Mouse (Mus musculus) midbrain, embryonic 13.5 days (tissue): Measurements from ENCODE around the gene Acta1. TPM values are rescaled to one million over a fixed set of nuclear protein-coding genes. Genes with fewer than 3 reads are reported as not detected.

Experiments used
- ATAC-seq: fragments of 200-750 bp; cut with Nextera tagmentation; 2 replicates; pipeline ENCODE4 v1.8.0; 2017; ENCODE audit warnings: mild to moderate bottlenecking, moderate TSS enrichment, moderate library complexity
- H3K27ac ChIP-seq: fragments of 300-500 bp; sonication (generic); 2 replicates; pipeline ENCODE4 v1.5.1; 2015; ENCODE audit warnings: inconsistent platforms, mild to moderate bottlenecking, moderate library complexity
- H3K27me3 ChIP-seq: fragments of 300-500 bp; sonication (generic); 2 replicates; pipeline ENCODE4 v1.6.1; 2015; ENCODE audit warnings: mild to moderate bottlenecking, inconsistent platforms
- H3K36me3 ChIP-seq: fragments of 300-500 bp; sonication (generic); 2 replicates; pipeline ENCODE4 v1.6.1; 2015; ENCODE audit warnings: mild to moderate bottlenecking, inconsistent platforms
- H3K4me1 ChIP-seq: fragments of 300-500 bp; sonication (generic); replicated peaks from 2 replicates; pipeline ENCODE4 v1.6.1; 2015; ENCODE audit warnings: inconsistent platforms
- H3K4me2 ChIP-seq: fragments of 300-500 bp; sonication (generic); replicated peaks from 2 replicates; pipeline ENCODE4 v1.6.1; 2015; ENCODE audit warnings: moderate library complexity, mild to moderate bottlenecking, inconsistent platforms
- H3K4me3 ChIP-seq: fragments of 300-500 bp; sonication (generic); replicated peaks from 2 replicates; pipeline ENCODE4 v1.5.1; 2015; ENCODE audit warnings: mild to moderate bottlenecking, inconsistent platforms
- H3K9ac ChIP-seq: fragments of 300-500 bp; sonication (generic); replicated peaks from 2 replicates; pipeline ENCODE4 v1.6.1; 2015; ENCODE audit warnings: mild to moderate bottlenecking, inconsistent platforms
- H3K9me3 ChIP-seq: fragments of 300-500 bp; sonication (generic); 2 replicates; pipeline ENCODE4 v1.6.1; 2016; ENCODE audit warnings: mild to moderate bottlenecking, inconsistent platforms
- WGBS: fragments of 180-500 bp; shearing (Covaris S2); methylation state at CpG from one replicate; pipeline ENCODE4 v1.1.7; 2015; 5-methylcytosine and 5-hydroxymethylcytosine counted together
- polyA plus RNA-seq: library from polyadenylated mRNA; unstranded; fragments of >200 nt; fragmentation: Nextera tagmentation; extraction: Ambion mirVana; gene quantifications from 2 replicates; pipeline ENCODE4 v1.2.1, GENCODE M21; 2015

Acta1 gene
- polyA plus RNA-seq: 2.3 and 3.1 TPM in 2 replicates

DNA sequence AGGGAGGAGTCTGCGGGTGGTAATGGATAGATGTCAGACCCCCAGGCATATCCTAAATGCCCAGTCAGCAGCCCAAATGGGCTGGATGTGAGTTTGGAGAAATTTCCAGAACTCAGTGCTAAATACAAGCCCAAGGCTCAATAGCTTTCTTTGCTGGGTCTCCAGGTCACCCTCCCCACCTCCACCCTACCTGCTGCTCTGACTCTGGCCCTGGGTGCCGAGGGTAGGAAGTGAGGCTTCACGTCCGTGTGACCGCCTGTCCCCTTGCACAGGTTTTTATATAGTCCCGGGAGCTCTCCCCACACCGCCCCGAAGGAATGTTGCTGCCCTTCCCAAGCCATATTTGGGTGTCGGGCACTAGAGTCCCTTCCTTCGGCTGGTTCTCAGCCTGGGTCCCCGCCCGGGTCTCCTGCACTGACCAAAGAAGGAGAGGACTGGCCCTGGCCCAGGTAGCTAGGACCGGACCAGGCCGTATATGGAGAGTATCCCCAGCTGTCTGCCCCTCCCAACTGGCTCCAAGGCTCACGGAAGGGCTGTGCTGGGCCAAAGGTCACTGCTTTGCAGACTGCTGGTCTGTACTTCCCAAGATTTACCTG, at the start of gene Acta1:
TSS of gene Acta1 (minus strand) at position 250 of the 596 bp plus-strand sequence.
- no peak for ATAC-seq
- Histone ChIP-seq H3K4me3 (no peak within 1 kb of the TSS), H3K36me3 (peaks cover 8% of the 10 kb centered on the region; the same call in 1 of the 2 replicates), H3K27me3 (peaks cover 68% of the 10 kb centered on the region), H3K4me1 (peaks cover 21% of the 10 kb centered on the region), H3K4me2 (no peak within 1 kb of the TSS), H3K9ac (no peak within 1 kb of the TSS), H3K27ac (no peak within 1 kb of the TSS), H3K9me3 (no peaks in the 10 kb centered on the region)
- 30% methylated on average over 15 of the region's 15 CpGs for WGBS

DNA sequence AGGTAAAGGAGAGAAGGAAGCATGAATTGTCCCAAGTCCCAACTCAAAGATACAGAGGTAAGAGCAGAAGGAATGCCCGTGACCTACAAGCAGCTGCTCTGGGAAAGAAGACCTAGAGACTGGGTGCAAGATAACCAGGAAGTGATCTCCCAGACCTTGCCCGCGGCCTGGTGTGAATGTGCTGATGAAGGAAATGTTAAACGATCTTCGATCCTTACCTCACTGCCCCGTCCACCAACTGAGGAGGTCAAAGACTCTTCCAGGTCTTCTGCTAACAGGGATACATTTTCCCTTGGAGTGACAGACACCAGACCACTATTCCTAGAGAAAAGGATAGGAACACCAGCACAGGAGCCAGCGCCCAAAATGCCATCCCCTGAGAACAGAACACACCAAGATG, 34.5 kb upstream of the Acta1 start:
- Histone ChIP-seq H3K36me3 (peaks cover 79% of the 10 kb centered on the region), H3K4me1 (no peaks in the 10 kb centered on the region), H3K4me2 (no peak overlapping the region), H3K4me3 (no peak overlapping the region), H3K27ac (no peak overlapping the region), H3K27me3 (no peaks in the 10 kb centered on the region), H3K9me3 (no peaks in the 10 kb centered on the region), H3K9ac (no peak overlapping the region)
- ATAC-seq: no peak
- 92% methylated on average over 7 of the region's 7 CpGs for WGBS

DNA sequence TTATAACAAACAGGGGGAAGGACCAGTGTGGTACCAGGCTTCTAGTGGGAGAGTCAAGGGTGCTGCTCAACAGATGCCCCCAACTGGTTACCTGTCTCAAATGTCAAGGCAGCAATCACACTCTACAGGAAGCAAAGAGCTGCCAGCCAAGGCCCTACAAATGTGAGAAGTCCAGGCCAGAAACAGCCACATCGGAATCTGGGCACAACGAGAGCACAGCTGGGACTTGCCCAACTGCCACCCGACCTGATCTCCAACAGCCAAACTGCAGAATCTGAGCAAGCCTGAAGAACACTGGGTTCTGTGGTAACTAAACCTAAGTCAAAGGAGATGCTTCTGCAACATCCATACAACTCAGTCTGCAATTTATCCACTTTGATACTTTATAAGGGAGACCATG, 31.1 kb upstream of the Acta1 start:
- Histone ChIP-seq H3K27me3 (no peaks in the 10 kb centered on the region), H3K36me3 (peaks cover 82% of the 10 kb centered on the region), H3K9ac (no peak overlapping the region), H3K27ac (no peak overlapping the region), H3K4me2 (no peak overlapping the region), H3K9me3 (no peaks in the 10 kb centered on the region), H3K4me3 (no peak overlapping the region), H3K4me1 (no peaks in the 10 kb centered on the region)
- no peak for ATAC-seq
- 88% methylated on average over 3 of the region's 3 CpGs for WGBS

DNA sequence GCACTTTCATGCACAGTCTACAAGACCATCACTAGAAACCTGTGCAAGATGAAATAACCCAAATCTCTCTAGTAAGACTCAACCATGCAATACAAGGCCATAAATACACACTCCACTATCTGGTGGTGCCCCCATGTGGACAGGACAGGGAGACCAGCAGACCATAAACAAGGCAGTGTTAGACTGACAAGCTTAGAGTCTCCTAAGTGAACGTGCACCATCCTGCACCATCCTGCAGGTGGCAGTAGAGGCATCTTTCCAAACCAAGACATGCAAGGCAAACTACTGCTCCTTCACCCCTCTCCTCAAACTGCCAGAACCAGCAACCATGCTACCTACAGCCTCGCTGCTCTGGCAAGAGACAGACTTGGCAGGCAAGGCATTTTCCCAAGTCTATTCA, 30.2 kb upstream of the Acta1 start:
- Histone ChIP-seq H3K4me3 (no peak overlapping the region), H3K9ac (no peak overlapping the region), H3K36me3 (peaks cover 82% of the 10 kb centered on the region), H3K9me3 (no peaks in the 10 kb centered on the region), H3K4me2 (no peak overlapping the region), H3K27ac (no peak overlapping the region), H3K27me3 (no peaks in the 10 kb centered on the region), H3K4me1 (no peaks in the 10 kb centered on the region)
- ATAC-seq: peak; percentile 79; the same call in 1 of the 2 replicates
- 19% methylated on average over 2 of the region's 2 CpGs for WGBS

DNA sequence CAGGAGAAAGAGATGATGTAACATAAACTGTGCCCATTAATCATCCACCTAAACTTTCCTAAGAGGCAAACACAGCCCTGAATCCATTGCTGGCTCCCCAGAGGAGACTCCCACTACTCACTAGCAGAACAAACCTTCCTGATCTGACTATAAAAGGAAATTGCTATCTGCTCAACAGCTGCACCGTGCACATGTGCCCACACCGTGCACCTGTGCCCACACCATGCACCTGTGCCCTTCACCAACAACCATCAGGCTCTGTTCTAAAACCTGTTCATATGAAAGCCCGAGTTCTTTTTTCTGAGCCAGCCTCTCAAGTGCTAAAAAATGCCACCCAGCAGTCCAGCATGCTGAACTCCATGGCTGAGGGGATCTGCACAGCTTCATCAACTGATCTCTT, 20.1 kb upstream of the Acta1 start:
- no peak overlapping the region for H3K9ac ChIP-seq
- H3K27me3 ChIP-seq: no peaks in the 10 kb centered on the region
- no peak overlapping the region for H3K4me3 ChIP-seq
- H3K4me2 ChIP-seq: no peak overlapping the region
- H3K9me3 ChIP-seq: no peaks in the 10 kb centered on the region
- H3K36me3 ChIP-seq: peaks cover 92% of the 10 kb centered on the region
- ATAC-seq: no peak
- H3K4me1 ChIP-seq: no peaks in the 10 kb centered on the region
- WGBS: 96% methylated on average over 3 of the region's 3 CpGs
- no peak overlapping the region for H3K27ac ChIP-seq

DNA sequence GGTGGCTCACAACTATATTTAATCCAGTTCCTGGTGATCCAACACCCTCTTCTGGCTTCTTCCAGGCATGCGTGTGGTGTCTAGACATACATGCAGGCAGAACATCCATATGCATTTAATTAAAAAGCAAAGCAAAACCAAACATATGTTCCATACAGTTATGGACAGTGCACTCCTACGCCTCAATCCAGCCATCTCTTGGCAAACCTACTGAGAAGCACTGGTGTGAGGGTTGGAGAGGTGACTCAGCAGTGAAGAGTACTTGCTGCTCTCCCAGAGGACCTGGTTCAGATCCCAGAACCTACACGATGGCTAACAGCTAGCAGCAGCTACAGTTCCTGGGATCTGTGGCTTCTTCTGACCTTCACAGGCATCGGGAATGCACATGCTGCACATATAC, 17.7 kb upstream of the Acta1 start:
- peaks cover 88% of the 10 kb centered on the region for H3K36me3 ChIP-seq
- no peak overlapping the region for H3K27ac ChIP-seq
- no peak overlapping the region for H3K9ac ChIP-seq
- no peaks in the 10 kb centered on the region for H3K27me3 ChIP-seq
- no peaks in the 10 kb centered on the region for H3K4me1 ChIP-seq
- no peak overlapping the region for H3K4me2 ChIP-seq
- no peaks in the 10 kb centered on the region for H3K9me3 ChIP-seq
- H3K4me3 ChIP-seq: no peak overlapping the region
- WGBS: 97% methylated on average over 4 of the region's 4 CpGs
- ATAC-seq: no peak

DNA sequence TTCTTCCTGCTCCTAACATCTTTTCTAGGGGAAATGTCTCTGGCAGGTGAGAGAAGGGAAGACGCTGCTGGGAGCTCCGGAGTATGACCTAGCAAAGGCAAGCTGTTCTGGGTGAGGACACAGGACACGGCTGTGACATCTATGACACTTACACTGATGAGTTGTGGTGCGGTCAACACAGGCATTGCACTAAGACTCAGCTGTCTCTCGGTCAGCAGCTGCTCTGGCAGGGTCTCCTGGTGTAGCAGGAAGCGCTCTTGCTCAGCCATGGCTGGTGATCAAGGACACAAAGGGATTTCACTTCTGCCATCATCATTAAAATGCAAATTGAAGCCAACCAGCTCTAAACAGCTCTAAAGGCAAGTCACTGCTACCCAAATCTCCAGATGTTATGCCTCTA, 13.1 kb upstream of the Acta1 start:
- no peak for ATAC-seq
- H3K9me3 ChIP-seq: no peaks in the 10 kb centered on the region
- H3K27ac ChIP-seq: no peak overlapping the region
- H3K4me1 ChIP-seq: no peaks in the 10 kb centered on the region
- WGBS: 94% methylated on average over 6 of the region's 6 CpGs
- H3K4me3 ChIP-seq: no peak overlapping the region
- H3K27me3 ChIP-seq: no peaks in the 10 kb centered on the region
- H3K4me2 ChIP-seq: no peak overlapping the region
- H3K9ac ChIP-seq: no peak overlapping the region
- peaks cover 86% of the 10 kb centered on the region for H3K36me3 ChIP-seq

DNA sequence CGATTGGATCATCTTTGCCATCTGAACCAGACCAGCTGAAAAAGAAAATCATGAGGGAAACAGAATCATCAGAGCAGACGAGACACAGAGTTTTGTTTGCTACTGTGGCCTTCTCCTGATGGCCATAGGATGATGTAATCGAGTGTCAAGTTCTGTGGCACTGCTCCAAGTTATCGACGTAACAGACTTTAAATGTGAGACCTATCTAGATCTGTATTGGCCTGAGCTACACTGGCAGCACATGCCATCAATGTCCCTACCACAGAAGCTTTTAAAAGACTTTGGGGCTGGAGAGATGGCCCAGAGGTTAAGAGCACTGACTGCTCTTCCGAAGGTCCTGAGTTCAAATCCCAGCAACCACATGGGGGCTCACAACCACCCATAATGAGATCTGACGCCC, 8.1 kb upstream of the Acta1 start:
- no peak for ATAC-seq
- H3K36me3 ChIP-seq: peaks cover 77% of the 10 kb centered on the region
- H3K27me3 ChIP-seq: no peaks in the 10 kb centered on the region
- H3K9me3 ChIP-seq: no peaks in the 10 kb centered on the region
- H3K4me1 ChIP-seq: no peaks in the 10 kb centered on the region
- WGBS: 89% methylated on average over 7 of the region's 7 CpGs
- no peak overlapping the region for H3K4me2 ChIP-seq
- no peak overlapping the region for H3K4me3 ChIP-seq
- H3K27ac ChIP-seq: no peak overlapping the region
- no peak overlapping the region for H3K9ac ChIP-seq

DNA sequence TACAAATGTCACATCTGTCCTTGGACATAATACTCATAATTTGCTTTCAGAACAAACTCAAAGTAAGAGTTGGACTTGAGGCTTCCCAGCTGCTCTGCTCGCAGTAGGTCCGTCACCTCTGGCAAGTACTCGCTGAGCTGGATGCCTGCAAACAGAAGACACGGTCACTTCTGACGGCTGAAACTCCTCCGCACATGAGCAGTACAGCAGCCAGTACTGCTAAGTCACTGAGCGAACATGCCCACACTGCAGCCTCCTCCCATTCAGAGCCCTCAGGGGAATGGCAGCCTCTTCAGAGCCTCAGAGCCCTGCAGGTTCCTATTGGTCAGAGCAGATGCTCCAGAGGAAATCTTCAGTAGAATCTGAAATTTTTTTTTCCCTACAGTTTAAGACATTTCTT, 4.8 kb upstream of the Acta1 start:
- no peak overlapping the region for H3K27ac ChIP-seq
- H3K36me3 ChIP-seq: peaks cover 50% of the 10 kb centered on the region
- H3K27me3 ChIP-seq: peaks cover 21% of the 10 kb centered on the region
- H3K4me1 ChIP-seq: no peaks in the 10 kb centered on the region
- no peak overlapping the region for H3K4me3 ChIP-seq
- WGBS: 93% methylated on average over 7 of the region's 7 CpGs
- no peaks in the 10 kb centered on the region for H3K9me3 ChIP-seq
- no peak for ATAC-seq
- H3K9ac ChIP-seq: no peak overlapping the region
- no peak overlapping the region for H3K4me2 ChIP-seq

DNA sequence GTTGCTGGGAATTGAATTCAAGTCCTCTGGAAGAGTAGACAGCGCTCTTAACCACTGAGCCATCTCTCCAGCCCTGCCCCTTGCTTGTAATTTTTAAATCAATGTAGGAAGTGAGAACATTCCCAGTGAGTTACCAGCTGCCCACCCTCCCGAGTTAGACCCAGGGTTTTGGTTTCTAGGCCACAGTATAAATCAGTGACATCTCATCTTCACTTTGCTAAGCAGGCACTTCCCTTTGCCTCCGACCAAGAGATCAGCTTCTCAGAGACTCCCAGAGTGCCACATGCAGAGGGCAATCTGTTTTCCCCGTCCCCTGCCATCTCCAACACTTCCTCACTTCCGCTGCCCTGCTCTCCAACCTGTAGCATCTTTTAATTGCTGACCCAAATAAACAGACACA, 4.0 kb upstream of the Acta1 start:
- H3K27me3 ChIP-seq: peaks cover 28% of the 10 kb centered on the region

DNA sequence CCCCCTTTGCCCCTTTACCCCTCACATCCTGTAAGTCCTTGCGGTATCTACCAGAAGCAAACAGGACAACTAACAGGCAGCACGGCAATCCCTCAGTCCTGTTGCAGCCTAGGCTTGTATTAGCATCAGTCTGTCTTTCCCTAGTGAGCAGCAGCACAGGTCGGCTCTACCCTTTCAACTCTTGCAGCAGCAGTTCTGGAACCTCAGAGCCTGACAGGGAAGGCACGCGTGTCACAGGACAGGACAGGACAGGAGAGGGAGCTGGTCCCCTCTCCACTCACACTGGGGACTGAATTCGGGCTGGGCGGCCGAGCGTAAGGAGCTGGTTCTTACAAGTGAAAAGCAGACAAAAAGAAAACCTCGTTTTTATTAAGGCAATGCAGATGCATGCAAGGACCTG, 2.2 kb upstream of the Acta1 start:
- whole genome bisulfite sequencing: 59% methylated on average over 10 of the region's 10 CpGs
- Histone ChIP-seq H3K4me1 (peaks cover 11% of the 10 kb centered on the region), H3K4me2 (no peak overlapping the region), H3K9ac (no peak overlapping the region), H3K4me3 (no peak overlapping the region), H3K9me3 (no peaks in the 10 kb centered on the region), H3K36me3 (peaks cover 24% of the 10 kb centered on the region), H3K27ac (no peak overlapping the region), H3K27me3 (peaks cover 46% of the 10 kb centered on the region)
- ATAC-seq: no peak

More for the DNA sequence above, 4.0 kb upstream of the Acta1 start:
- Histone ChIP-seq H3K9ac (no peak overlapping the region), H3K4me3 (no peak overlapping the region), H3K4me1 (no peaks in the 10 kb centered on the region), H3K27ac (no peak overlapping the region), H3K36me3 (peaks cover 42% of the 10 kb centered on the region), H3K9me3 (no peaks in the 10 kb centered on the region), H3K4me2 (no peak overlapping the region)
- 90% methylated on average over 5 of the region's 5 CpGs for WGBS
- ATAC-seq: no peak

DNA sequence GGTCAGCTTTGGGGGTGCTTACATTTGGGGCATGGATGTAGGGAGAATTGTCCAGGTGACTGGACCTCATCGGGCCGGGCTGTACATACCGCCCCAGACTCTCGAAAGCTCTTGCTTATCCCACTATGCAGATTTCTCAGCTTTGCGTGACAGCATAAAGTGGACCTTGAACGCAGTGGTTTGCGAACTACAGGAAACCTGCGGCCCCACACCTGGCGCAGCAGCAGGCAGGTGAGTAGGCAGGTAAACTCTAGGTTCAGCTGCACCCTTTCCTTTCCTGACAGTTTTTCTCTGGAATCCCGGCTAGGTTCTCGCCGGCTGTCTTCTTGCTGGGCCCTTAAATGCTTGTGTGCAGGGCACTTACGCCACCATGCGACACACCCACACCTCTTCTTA, 1.8 kb upstream of the Acta1 start:
- Histone ChIP-seq H3K9me3 (no peaks in the 10 kb centered on the region), H3K9ac (no peak overlapping the region), H3K27ac (no peak overlapping the region), H3K4me3 (no peak overlapping the region), H3K4me1 (peaks cover 15% of the 10 kb centered on the region), H3K36me3 (peaks cover 20% of the 10 kb centered on the region), H3K27me3 (peaks cover 51% of the 10 kb centered on the region), H3K4me2 (no peak overlapping the region)
- no peak for ATAC-seq
- WGBS: 73% methylated on average over 14 of the region's 14 CpGs

DNA sequence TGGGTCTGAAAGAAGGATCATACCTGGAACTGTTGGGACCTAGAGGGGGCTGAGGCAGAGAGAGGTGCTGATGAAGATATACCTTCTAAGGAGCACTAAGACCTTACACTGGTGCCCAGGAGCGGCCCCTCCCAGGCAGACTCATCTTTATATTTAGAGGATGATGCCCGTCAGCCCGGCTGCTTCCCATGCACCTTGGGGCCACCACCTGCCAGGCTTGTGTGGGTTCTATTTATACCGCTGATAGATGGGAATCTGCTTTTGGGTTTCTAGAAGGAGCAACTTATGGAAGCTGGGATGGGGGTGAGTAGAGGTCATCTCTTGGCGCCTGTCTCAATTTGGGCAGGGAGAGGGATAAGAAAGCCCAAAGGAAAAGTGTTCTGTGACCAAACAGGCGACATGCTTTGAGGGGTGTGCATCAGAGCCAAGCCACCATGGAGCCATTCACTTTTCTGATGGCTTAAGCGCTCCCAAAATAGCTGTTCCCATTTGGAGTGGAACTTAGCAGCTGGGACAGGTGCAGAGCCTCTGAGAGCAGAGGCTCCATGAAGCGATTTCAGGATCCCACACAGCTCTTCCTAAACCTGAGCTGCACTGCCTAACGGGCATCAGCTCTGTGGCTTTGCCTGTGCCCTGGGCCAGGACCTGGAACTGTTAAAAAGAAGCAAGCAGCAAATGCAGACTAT, 1.3 kb upstream of the Acta1 start:
- H3K36me3 ChIP-seq: peaks cover 15% of the 10 kb centered on the region
- H3K4me1 ChIP-seq: peaks cover 20% of the 10 kb centered on the region
- no peak overlapping the region for H3K9ac ChIP-seq
- H3K27ac ChIP-seq: no peak overlapping the region
- no peak for ATAC-seq
- H3K9me3 ChIP-seq: no peaks in the 10 kb centered on the region
- no peak overlapping the region for H3K4me2 ChIP-seq
- H3K4me3 ChIP-seq: no peak overlapping the region
- WGBS: 73% methylated on average over 9 of the region's 9 CpGs
- H3K27me3 ChIP-seq: peaks cover 56% of the 10 kb centered on the region
